Mouse (Mus musculus) lung, embryonic 14.5 days (tissue): ENCODE data around the gene Hist1h2bk. TPM values are rescaled to one million over a fixed set of nuclear protein-coding genes. Genes with fewer than 3 reads are reported as not detected.
"Not testable (repeated sequence)": the region's sequence is repeated elsewhere in the genome, so short reads cannot be mapped to it uniquely, and the experiment has no call there.

Source experiments
- ATAC-seq: fragments of 200-750 bp; cut with Nextera tagmentation; 2 replicates; pipeline ENCODE4 v1.8.0; 2017; ENCODE audit warnings: mild to moderate bottlenecking, moderate TSS enrichment, moderate library complexity; ENCODE audit not compliant: insufficient read depth
- DNase-seq: peaks from one replicate; pipeline ENCODE4 v3.0.0-alpha.2; 2015
- H3K27ac ChIP-seq: fragments of 300-500 bp; sonication (generic); 2 replicates; pipeline ENCODE4 v1.5.1; 2014; ENCODE audit warnings: low read depth, mild to moderate bottlenecking, moderate library complexity
- H3K27me3 ChIP-seq: fragments of 300-500 bp; sonication (generic); 2 replicates; pipeline ENCODE4 v1.6.1; 2014; ENCODE audit warnings: low read length, control low read depth; ENCODE audit not compliant: insufficient read depth
- H3K36me3 ChIP-seq: fragments of 300-500 bp; sonication (generic); 2 replicates; pipeline ENCODE4 v1.6.1; 2014; ENCODE audit warnings: control low read depth; ENCODE audit not compliant: insufficient read depth
- H3K4me1 ChIP-seq: fragments of 300-500 bp; sonication (generic); 2 replicates; pipeline ENCODE4 v1.6.1; 2014; ENCODE audit warnings: antibody characterized with exemption, control low read depth; ENCODE audit not compliant: insufficient read depth
- H3K4me2 ChIP-seq: fragments of 300-500 bp; sonication (generic); 2 replicates; pipeline ENCODE4 v1.6.1; 2014; ENCODE audit warnings: mild to moderate bottlenecking
- H3K4me3 ChIP-seq: fragments of 300-500 bp; sonication (generic); 2 replicates; pipeline ENCODE4 v1.5.1; 2014; ENCODE audit warnings: low read depth, low read length
- H3K9ac ChIP-seq: fragments of 300-500 bp; sonication (generic); 2 replicates; pipeline ENCODE4 v1.6.1; 2014
- H3K9me3 ChIP-seq: fragments of 300-500 bp; sonication (generic); 2 replicates; pipeline ENCODE4 v1.6.1; 2016; ENCODE audit warnings: low read depth, low read length, control low read depth
- CTCF ChIP-seq: IDR thresholded peaks from 2 replicates; pipeline ENCODE4 v1.5.1; 2016; ENCODE audit warnings: antibody characterized with exemption, low read depth
- WGBS: fragments of 180-500 bp; shearing (Covaris S2); extraction: QIAGEN DNeasy Blood & Tissue Kit; methylation state at CpG from one replicate; pipeline ENCODE4 v1.1.7; 2014; 5-methylcytosine and 5-hydroxymethylcytosine counted together
- polyA plus RNA-seq: library from polyadenylated mRNA; unstranded; fragments of >200 nt; fragmentation: Nextera tagmentation; extraction: Ambion mirVana; gene quantifications from 2 replicates; pipeline ENCODE4 v1.2.1, GENCODE M21; 2014

Hist1h2bk gene
- polyA plus RNA-seq, 1 experiment from 2014 or later, result 11.7 TPM

DNA sequence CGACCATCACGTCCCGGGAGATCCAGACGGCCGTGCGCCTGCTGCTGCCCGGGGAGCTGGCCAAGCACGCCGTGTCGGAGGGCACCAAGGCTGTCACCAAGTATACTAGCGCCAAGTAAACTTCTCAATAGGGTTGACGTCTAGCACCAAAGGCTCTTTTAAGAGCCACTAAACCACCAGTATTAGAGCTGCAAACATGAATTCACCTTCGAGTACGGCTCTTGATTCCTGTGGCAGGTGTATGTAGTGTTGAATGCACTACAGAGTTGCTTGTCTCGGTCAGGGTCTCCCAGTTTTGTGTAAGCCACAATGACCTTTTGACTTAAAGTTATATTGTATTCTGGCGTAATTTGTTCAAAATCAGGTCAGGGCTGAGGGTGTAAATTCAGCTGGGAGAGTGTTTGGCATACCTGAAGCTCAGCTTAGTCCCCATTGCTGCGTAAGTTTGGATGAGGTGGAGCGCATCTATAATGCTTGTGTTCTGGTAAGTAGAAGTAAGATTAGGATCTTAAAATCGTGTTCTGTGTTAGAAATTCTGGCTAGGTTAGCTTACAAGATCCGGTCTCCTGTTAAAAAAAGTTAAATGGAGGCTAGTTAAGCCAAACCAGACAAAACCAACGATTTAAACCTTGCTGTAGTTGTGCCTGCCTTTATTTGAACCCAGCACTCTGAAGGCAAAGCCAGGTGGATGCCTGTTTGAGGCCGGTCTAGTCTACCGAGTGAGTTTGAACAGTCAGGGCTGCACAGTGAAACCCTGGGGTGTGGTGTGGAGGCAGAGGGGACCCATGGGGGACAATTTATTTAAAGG is 683 bp downstream of the Hist1h2bk start:
- 1% methylated on average over 20 of the region's 23 CpGs for WGBS
- Histone ChIP-seq H3K4me3 (peak overlapping the region; percentile 47), H3K4me2 (peak overlapping the region; percentile 77), H3K27ac (peak overlapping the region; percentile 92), H3K9ac (peak overlapping the region; percentile 57), H3K27me3 (no peaks in the 10 kb centered on the region), H3K36me3 (no peaks in the 10 kb centered on the region), H3K4me1 (peaks cover 6% of the 10 kb centered on the region; the same call in 1 of the 2 replicates), H3K9me3 (no peaks in the 10 kb centered on the region)
- TF ChIP-seq CTCF, result no peak
- ATAC-seq, result peak; percentile 0; the same call in 1 of the 2 replicates
- peak; percentile 70 for DNase-seq

DNA sequence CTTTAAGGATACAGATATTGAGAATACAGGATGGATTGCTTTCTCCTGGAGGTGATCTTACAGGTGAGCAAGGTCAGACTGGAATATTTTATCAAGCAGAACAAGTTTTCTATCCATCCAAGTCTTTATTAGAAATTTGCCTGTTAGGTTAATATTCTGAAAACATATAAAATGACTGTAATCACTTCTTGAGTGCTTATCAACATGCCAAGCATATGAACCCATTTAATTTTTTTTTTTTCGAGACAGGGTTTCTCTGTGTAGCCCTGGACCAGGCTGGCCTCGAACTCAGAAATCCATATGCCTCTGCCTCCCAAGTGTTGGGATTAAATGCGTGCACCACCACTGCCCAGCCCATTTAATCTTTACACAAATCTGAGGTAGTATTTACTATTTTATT is 1.3 kb downstream of the Hist1h2bk start:
- Histone ChIP-seq H3K4me1 (peaks cover 6% of the 10 kb centered on the region; the same call in 1 of the 2 replicates), H3K27me3 (no peaks in the 10 kb centered on the region), H3K9me3 (no peaks in the 10 kb centered on the region), H3K9ac (peak overlapping the region; percentile 57), H3K36me3 (no peaks in the 10 kb centered on the region), H3K4me2 (peak overlapping the region; percentile 77), H3K27ac (peak overlapping the region; percentile 92), H3K4me3 (peak overlapping the region; percentile 47)
- ATAC-seq (no peak), DNase-seq (no peak)
- WGBS, result 37% methylated on average over 3 of the region's 3 CpGs
- no peak for TF ChIP-seq CTCF

DNA sequence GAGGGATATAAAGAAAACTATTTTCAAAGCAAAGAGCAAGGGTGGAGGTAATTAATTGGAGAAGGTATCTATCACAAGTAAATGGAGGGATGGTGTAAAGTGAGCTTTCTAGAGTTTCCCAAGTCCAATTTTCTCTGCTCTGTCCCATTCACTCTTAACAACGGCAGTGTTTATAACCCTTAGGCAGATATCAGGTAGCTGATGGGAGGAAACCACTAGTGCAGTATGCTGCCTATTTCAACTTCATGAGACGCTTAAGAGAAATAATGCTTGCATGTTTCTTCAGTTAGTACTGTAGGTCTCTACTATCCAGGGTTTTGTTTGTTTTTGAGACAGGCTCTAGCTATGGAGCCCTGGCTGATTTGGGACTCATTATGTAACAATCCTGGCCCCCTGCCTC is 1.7 kb downstream of the Hist1h2bk start:
- peaks cover 6% of the 10 kb centered on the region; the same call in 1 of the 2 replicates for H3K4me1 ChIP-seq
- H3K9me3 ChIP-seq, result no peaks in the 10 kb centered on the region
- H3K27me3 ChIP-seq, result no peaks in the 10 kb centered on the region
- peak overlapping the region; percentile 77; the same call in 1 of the 2 replicates for H3K4me2 ChIP-seq
- WGBS, result 50% methylated on average over 2 of the region's 2 CpGs
- no peak for TF ChIP-seq CTCF
- H3K4me3 ChIP-seq, result no peak overlapping the region
- ATAC-seq, result no peak
- peak overlapping the region; percentile 69 for H3K27ac ChIP-seq
- H3K9ac ChIP-seq, result no peak overlapping the region
- no peaks in the 10 kb centered on the region for H3K36me3 ChIP-seq
- DNase-seq, result no peak

DNA sequence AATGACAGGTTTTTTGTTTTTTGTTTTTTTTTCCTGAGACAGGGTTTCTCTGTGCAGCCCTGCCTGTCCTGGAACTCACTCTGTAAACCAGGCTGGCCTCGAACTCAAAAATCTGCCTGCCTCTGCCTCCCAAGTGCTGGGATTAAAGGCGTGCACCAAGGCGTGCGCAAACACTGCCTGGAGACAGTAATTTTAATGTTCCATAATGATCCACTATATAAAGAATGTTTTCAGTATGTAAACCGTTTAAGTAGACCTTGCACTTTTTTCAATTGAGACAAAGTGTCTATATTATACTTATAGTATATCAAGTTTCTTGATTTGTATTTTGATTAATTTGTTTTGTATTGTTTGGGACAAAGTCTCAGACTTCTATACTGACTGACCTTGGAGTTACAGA is 3.7 kb downstream of the Hist1h2bk start:
- no peak for TF ChIP-seq CTCF

DNA sequence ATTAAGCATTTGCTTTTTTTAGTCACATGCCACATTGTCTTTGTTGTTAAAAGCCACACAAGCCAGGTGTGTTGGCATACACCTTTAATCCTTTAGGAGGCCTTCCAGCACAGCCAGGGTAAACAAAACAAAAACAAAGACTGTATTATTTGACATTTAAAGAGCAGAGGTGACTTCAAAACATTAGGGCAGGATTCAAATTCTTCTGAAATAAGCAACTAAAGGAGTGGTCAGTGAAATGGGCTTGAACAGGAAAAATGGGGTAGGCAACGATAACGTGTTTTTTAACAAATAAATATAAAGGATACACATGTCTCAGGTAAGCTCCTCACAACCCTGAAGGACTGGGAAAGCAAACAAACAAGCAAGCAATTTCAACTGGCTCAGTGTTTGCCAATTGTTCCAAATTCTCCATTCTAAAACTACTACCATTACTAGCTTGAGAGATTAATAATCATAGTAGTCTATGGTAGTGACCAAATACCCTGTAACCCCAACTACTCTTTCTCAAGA is 4.3 kb downstream of the Hist1h2bk start:
- Histone ChIP-seq H3K4me3 (peak overlapping the region; percentile 46), H3K9ac (peak overlapping the region; percentile 81), H3K4me1 (peaks cover 10% of the 10 kb centered on the region), H3K27ac (peak overlapping the region; percentile 98), H3K4me2 (peak overlapping the region; percentile 80), H3K9me3 (no peaks in the 10 kb centered on the region), H3K27me3 (no peaks in the 10 kb centered on the region), H3K36me3 (no peaks in the 10 kb centered on the region)
- DNase-seq (no peak), ATAC-seq (no peak)
- TF ChIP-seq CTCF, result no peak
- WGBS, result 6% methylated on average over 2 of the region's 2 CpGs

More for the DNA sequence above, 3.7 kb downstream of the Hist1h2bk start:
- no peak overlapping the region for H3K9ac ChIP-seq
- ATAC-seq (no peak), DNase-seq (no peak)
- no peaks in the 10 kb centered on the region for H3K36me3 ChIP-seq
- peak overlapping the region; percentile 80 for H3K4me2 ChIP-seq
- H3K27me3 ChIP-seq, result no peaks in the 10 kb centered on the region
- H3K4me1 ChIP-seq, result peaks cover 6% of the 10 kb centered on the region; the same call in 1 of the 2 replicates
- H3K9me3 ChIP-seq, result no peaks in the 10 kb centered on the region
- H3K27ac ChIP-seq, result peak overlapping the region; percentile 98
- WGBS, result 59% methylated on average over 5 of the region's 5 CpGs
- H3K4me3 ChIP-seq, result peak overlapping the region; percentile 46; the same call in 1 of the 2 replicates

DNA sequence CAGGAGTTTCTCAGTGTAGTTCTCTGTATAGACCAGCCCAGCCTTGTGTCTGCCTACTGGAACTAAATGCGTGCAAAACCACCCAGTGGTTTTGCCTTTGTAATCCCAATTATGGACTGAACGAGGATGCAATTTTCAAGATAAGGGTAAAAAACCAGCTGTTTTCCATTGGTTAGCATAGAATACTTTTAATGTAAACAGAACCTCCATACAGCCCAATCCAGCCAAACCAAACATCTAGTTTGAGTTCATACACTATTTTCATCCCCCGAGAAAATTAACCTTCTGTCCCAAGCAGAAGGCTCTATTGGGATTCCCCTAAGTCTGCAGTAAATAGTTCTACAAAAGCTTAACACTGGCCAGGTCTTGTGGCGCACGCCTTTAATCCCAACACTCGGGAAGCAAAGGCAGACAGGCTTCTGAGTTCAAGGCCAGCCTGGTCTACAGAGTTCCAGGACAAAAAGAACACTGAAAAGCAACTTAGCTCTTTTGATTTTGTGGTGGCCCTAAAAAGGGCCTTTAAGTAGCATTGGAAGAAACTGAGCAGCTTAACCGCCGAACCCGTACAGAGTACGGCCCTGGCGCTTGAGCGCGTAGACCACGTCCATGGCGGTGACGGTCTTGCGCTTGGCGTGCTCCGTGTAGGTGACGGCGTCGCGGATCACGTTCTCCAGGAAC is 4.9 kb downstream of the Hist1h2bk start:
- WGBS, result under 1% methylated on average over 22 of the region's 24 CpGs

DNA sequence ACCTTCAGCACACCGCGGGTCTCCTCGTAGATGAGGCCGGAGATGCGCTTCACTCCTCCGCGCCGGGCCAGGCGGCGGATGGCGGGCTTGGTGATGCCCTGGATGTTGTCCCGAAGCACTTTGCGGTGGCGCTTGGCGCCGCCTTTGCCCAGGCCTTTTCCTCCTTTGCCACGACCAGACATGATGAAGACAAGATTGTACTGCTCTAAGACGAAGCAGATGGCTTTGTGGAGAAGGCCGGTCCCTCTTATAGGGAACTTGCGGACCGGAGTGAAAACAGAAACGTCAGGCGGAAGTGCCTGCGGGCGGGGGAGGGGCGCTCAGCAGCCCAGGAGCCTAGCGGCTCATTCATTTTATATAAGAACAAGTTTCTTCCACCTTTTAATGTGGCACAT is 5.5 kb downstream of the Hist1h2bk start, which contains the start of gene Hist1h4i:
Gene Hist1h4i (minus strand): TSS at position 221 of the 395 bp plus-strand sequence.
- H3K9me3 ChIP-seq, H3K36me3 ChIP-seq, H3K4me1 ChIP-seq, H3K27me3 ChIP-seq: not testable (repeated sequence)
- peak within 1 kb of the TSS; percentile 80 for H3K4me2 ChIP-seq
- DNase-seq, result peak; percentile 98
- H3K4me3 ChIP-seq, result peak within 1 kb of the TSS; percentile 46
- peak; percentile 64 for ATAC-seq
- WGBS, result 0% methylated on average over 23 of the region's 27 CpGs
- H3K27ac ChIP-seq, result peak within 1 kb of the TSS; percentile 98
- peak within 1 kb of the TSS; percentile 81 for H3K9ac ChIP-seq

More for the DNA sequence above, 4.9 kb downstream of the Hist1h2bk start:
- no peaks in the 10 kb centered on the region for H3K9me3 ChIP-seq
- ATAC-seq (peak; percentile 32), DNase-seq (peak; percentile 72)
- peak overlapping the region; percentile 98 for H3K27ac ChIP-seq
- peak overlapping the region; percentile 81 for H3K9ac ChIP-seq
- TF ChIP-seq CTCF, result no peak
- H3K4me2 ChIP-seq, result peak overlapping the region; percentile 80
- H3K36me3 ChIP-seq, result no peaks in the 10 kb centered on the region
- peak overlapping the region; percentile 46 for H3K4me3 ChIP-seq
- H3K27me3 ChIP-seq, result no peaks in the 10 kb centered on the region
- peaks cover 10% of the 10 kb centered on the region for H3K4me1 ChIP-seq
